ENCODE assay signal across 9 mouse cellular contexts in genomic region chr2:36103069-36103554, GRCm38 (mm10). TPM values are rescaled to one million over a fixed set of nuclear protein-coding genes. Genes with fewer than 3 reads are reported as not detected.
DNase-seq lines count a peak whose midpoint lies in the region; ATAC-seq and TF ChIP-seq lines count a peak whose summit lies in the region.
"Had no signal": no experiment of that assay in that cellular context is flagged by ENCODE, and none has a peak within 500 bp of the region (broad histone marks: within the 10 kb centered on the region; RNA-seq: fewer than 3 reads in every experiment).

No protein-coding gene starts in this region.

- peak overlapping the region; percentile 86 for H3K4me2 ChIP-seq in kidney, embryonic 16.5 days (replicated peaks; ENCODE audit: low read depth, low read length)
- H3K4me2 ChIP-seq in embryonic facial prominence, embryonic 14.5 days (ENCODE audit: low read depth, low read length), result peak overlapping the region; percentile 77
- peak overlapping the region; percentile 54 for H3K4me2 ChIP-seq in hindbrain, embryonic 15.5 days
- peak overlapping the region; percentile 31; the same call in 1 of the 2 replicates for H3K4me2 ChIP-seq in midbrain, postnatal 0 days (ENCODE audit: low read depth, low read length, poor library complexity, severe bottlenecking)

- TF ChIP-seq CTCF in midbrain, postnatal 0 days (IDR thresholded peaks at IDR 0.05), result no peak

- peaks cover 37% of the 10 kb centered on the region for H3K4me1 ChIP-seq in kidney, embryonic 16.5 days (ENCODE audit: insufficient read depth, low read length)
- peaks cover 17% of the 10 kb centered on the region for H3K4me1 ChIP-seq in embryonic facial prominence, embryonic 14.5 days (ENCODE audit: control insufficient read depth, insufficient read depth, low read length)
- peaks cover 33% of the 10 kb centered on the region for H3K4me1 ChIP-seq in hindbrain, embryonic 15.5 days (replicated peaks)
- no peaks in the 10 kb centered on the region for H3K4me1 ChIP-seq in midbrain, postnatal 0 days (ENCODE audit: insufficient read depth, low read length)

- no peak overlapping the region for H3K27ac ChIP-seq in kidney, embryonic 16.5 days (ENCODE audit: low read length)
- H3K27ac ChIP-seq in embryonic facial prominence, embryonic 14.5 days (replicated peaks; ENCODE audit: low read depth, low read length), result peak overlapping the region; percentile 53; the same call in 1 of the 2 replicates
- no peak overlapping the region for H3K27ac ChIP-seq in hindbrain, embryonic 15.5 days (replicated peaks)
- H3K27ac ChIP-seq in midbrain, postnatal 0 days (ENCODE audit: low read depth, low read length), result no peak overlapping the region

- no peak for ATAC-seq in kidney, embryonic 16.5 days (ENCODE audit: low FRiP score, low TSS enrichment)
- no peak for ATAC-seq in embryonic facial prominence, embryonic 14.5 days (ENCODE audit: low read depth)
- ATAC-seq in hindbrain, embryonic 15.5 days (ENCODE audit: low FRiP score, low read depth), result no peak
- ATAC-seq in midbrain, postnatal 0 days (ENCODE audit: low FRiP score), result no peak
- ATAC-seq in monocyte, adult 5-6 weeks (replicated peaks; ENCODE audit: insufficient number of reproducible peaks, low FRiP score, low TSS enrichment, poor library complexity, severe bottlenecking), result no peak
- ATAC-seq: Patski had no signal

- no peaks in the 10 kb centered on the region for H3K36me3 ChIP-seq in kidney, embryonic 16.5 days (ENCODE audit: insufficient read depth, low read length)
- no peaks in the 10 kb centered on the region for H3K36me3 ChIP-seq in embryonic facial prominence, embryonic 14.5 days (ENCODE audit: control insufficient read depth, insufficient read depth, low read length)
- no peaks in the 10 kb centered on the region for H3K36me3 ChIP-seq in hindbrain, embryonic 15.5 days
- H3K36me3 ChIP-seq in midbrain, postnatal 0 days (ENCODE audit: insufficient read depth, low read length), result no peaks in the 10 kb centered on the region

- H3K9me3 ChIP-seq in kidney, embryonic 16.5 days (ENCODE audit: low read length), result no peaks in the 10 kb centered on the region
- H3K9me3 ChIP-seq in embryonic facial prominence, embryonic 14.5 days (ENCODE audit: control insufficient read depth, low read length), result no peaks in the 10 kb centered on the region
- H3K9me3 ChIP-seq in hindbrain, embryonic 15.5 days, result no peaks in the 10 kb centered on the region
- no peaks in the 10 kb centered on the region for H3K9me3 ChIP-seq in midbrain, postnatal 0 days (ENCODE audit: low read length)

- no peak for DNase-seq in kidney, postnatal 36 days
- DNase-seq in embryonic facial prominence, embryonic 14.5 days (ENCODE audit: low spot score), result no peak
- no peak for DNase-seq in midbrain, postnatal 0 days (ENCODE audit: low spot score)
- no peak for DNase-seq in layer of hippocampus, postnatal 14 days (ENCODE audit: low spot score in 2 of 2)
- no peak for DNase-seq in lung, postnatal 36 days

- peaks cover 99% of the 10 kb centered on the region for H3K27me3 ChIP-seq in kidney, embryonic 16.5 days (ENCODE audit: insufficient read depth, low read length)
- H3K27me3 ChIP-seq in embryonic facial prominence, embryonic 14.5 days (replicated peaks; ENCODE audit: control insufficient read depth, insufficient read depth, low read length), result peaks cover 98% of the 10 kb centered on the region
- peaks cover 79% of the 10 kb centered on the region for H3K27me3 ChIP-seq in hindbrain, embryonic 15.5 days
- peaks cover 86% of the 10 kb centered on the region for H3K27me3 ChIP-seq in midbrain, postnatal 0 days (ENCODE audit: insufficient read depth, low read length)

- no peak overlapping the region for H3K9ac ChIP-seq in kidney, embryonic 16.5 days (replicated peaks; ENCODE audit: low read length)
- peak overlapping the region; percentile 76 for H3K9ac ChIP-seq in embryonic facial prominence, embryonic 14.5 days (ENCODE audit: low read depth, low read length)
- H3K9ac ChIP-seq in hindbrain, embryonic 15.5 days, result no peak overlapping the region
- no peak overlapping the region for H3K9ac ChIP-seq in midbrain, postnatal 0 days (replicated peaks; ENCODE audit: low read length, poor library complexity, severe bottlenecking)

- 4% methylated on average over 21 of the region's 21 CpGs for WGBS in kidney, embryonic 16.5 days
- WGBS in embryonic facial prominence, embryonic 14.5 days, result 3% methylated on average over 16 of the region's 21 CpGs
- WGBS in hindbrain, embryonic 15.5 days, result under 1% methylated on average over 21 of the region's 21 CpGs
- WGBS in midbrain, postnatal 0 days, result 3% methylated on average over 21 of the region's 21 CpGs

- H3K4me3 ChIP-seq in kidney, embryonic 16.5 days (ENCODE audit: low read length), result peak overlapping the region; percentile 54
- H3K4me3 ChIP-seq in embryonic facial prominence, embryonic 14.5 days (ENCODE audit: low read depth, low read length), result peak overlapping the region; percentile 56
- peak overlapping the region; percentile 27; the same call in 1 of the 2 replicates for H3K4me3 ChIP-seq in hindbrain, embryonic 15.5 days
- H3K4me3 ChIP-seq in midbrain, postnatal 0 days (ENCODE audit: low read depth, low read length), result peak overlapping the region; percentile 6; the same call in 1 of the 2 replicates

RNA-seq across cellular contexts. Expression of gene Lhx6, which starts 2.1 kb away (rescaled TPM):
- polyA plus RNA-seq in kidney, embryonic 16.5 days (2015; fragmentation: Nextera tagmentation; extraction: Ambion mirVana), result 2.9 and 3.2 TPM in 2 replicates
- 5.3 and 5.4 TPM in 2 replicates for polyA plus RNA-seq in embryonic facial prominence, embryonic 14.5 days (2014; fragmentation: Nextera tagmentation; extraction: Ambion mirVana)
- 0.62 and 1.3 TPM in 2 replicates for polyA plus RNA-seq in hindbrain, embryonic 15.5 days (2015; fragmentation: Nextera tagmentation; extraction: Ambion mirVana)
- 0.60 and 1.9 TPM in 2 replicates for total RNA-seq in midbrain, postnatal 0 days (2014; rRNA removed)
- polyA plus RNA-seq in midbrain, postnatal 0 days (2015; fragmentation: Nextera tagmentation; extraction: Ambion mirVana), result 1.6 and 2.5 TPM in 2 replicates
- total RNA-seq in layer of hippocampus, postnatal 14 days (2021), result 10 to 100 TPM; 17.5 to 19.7 TPM
- not detected in 3 replicates for total RNA-seq in monocyte, adult 5-6 weeks (2017)

RNA-seq across cellular contexts. Expression of gene Mrrf, which starts 33.1 kb away (rescaled TPM):
- 27.3 and 31.7 TPM in 2 replicates for polyA plus RNA-seq in kidney, embryonic 16.5 days (2015; fragmentation: Nextera tagmentation; extraction: Ambion mirVana)
- polyA plus RNA-seq in embryonic facial prominence, embryonic 14.5 days (2014; fragmentation: Nextera tagmentation; extraction: Ambion mirVana), result 35.1 and 38.0 TPM in 2 replicates
- 21.2 and 23.1 TPM in 2 replicates for polyA plus RNA-seq in hindbrain, embryonic 15.5 days (2015; fragmentation: Nextera tagmentation; extraction: Ambion mirVana)
- 12.2 and 13.7 TPM in 2 replicates for total RNA-seq in midbrain, postnatal 0 days (2014; rRNA removed)
- 16.7 and 16.8 TPM in 2 replicates for polyA plus RNA-seq in midbrain, postnatal 0 days (2015; fragmentation: Nextera tagmentation; extraction: Ambion mirVana)
- 10 to 100 TPM; 16.2 to 19.1 TPM for total RNA-seq in layer of hippocampus, postnatal 14 days (2021)
- total RNA-seq in monocyte, adult 5-6 weeks (2017), result 10.9 to 28.0 TPM (median 13.3 TPM) in 3 replicates

RNA-seq across cellular contexts. Expression of gene Rbm18, which starts 33.5 kb away (rescaled TPM):
- polyA plus RNA-seq in kidney, embryonic 16.5 days (2015; fragmentation: Nextera tagmentation; extraction: Ambion mirVana), result 74.5 and 75.4 TPM in 2 replicates
- polyA plus RNA-seq in embryonic facial prominence, embryonic 14.5 days (2014; fragmentation: Nextera tagmentation; extraction: Ambion mirVana), result 73.4 and 81.8 TPM in 2 replicates
- 114 and 117 TPM in 2 replicates for polyA plus RNA-seq in hindbrain, embryonic 15.5 days (2015; fragmentation: Nextera tagmentation; extraction: Ambion mirVana)
- 56.6 and 59.0 TPM in 2 replicates for total RNA-seq in midbrain, postnatal 0 days (2014; rRNA removed)
- 99.6 and 102 TPM in 2 replicates for polyA plus RNA-seq in midbrain, postnatal 0 days (2015; fragmentation: Nextera tagmentation; extraction: Ambion mirVana)
- total RNA-seq in layer of hippocampus, postnatal 14 days (2021), result 10 to 100 TPM; 49.5 to 50.8 TPM
- total RNA-seq in monocyte, adult 5-6 weeks (2017), result 28.6 to 44.3 TPM (median 34.6 TPM) in 3 replicates

RNA-seq across cellular contexts. Expression of gene Morn5, which starts 53.9 kb away (rescaled TPM):
- 0.69 and 0.70 TPM in 2 replicates for polyA plus RNA-seq in kidney, embryonic 16.5 days (2015; fragmentation: Nextera tagmentation; extraction: Ambion mirVana)
- polyA plus RNA-seq in embryonic facial prominence, embryonic 14.5 days (2014; fragmentation: Nextera tagmentation; extraction: Ambion mirVana), result 1.0 and 6.8 TPM in 2 replicates
- polyA plus RNA-seq in hindbrain, embryonic 15.5 days (2015; fragmentation: Nextera tagmentation; extraction: Ambion mirVana), result 2.9 and 3.0 TPM in 2 replicates
- total RNA-seq in midbrain, postnatal 0 days (2014; rRNA removed), result 1.4 and 3.8 TPM in 2 replicates
- polyA plus RNA-seq in midbrain, postnatal 0 days (2015; fragmentation: Nextera tagmentation; extraction: Ambion mirVana), result 2.1 and 3.5 TPM in 2 replicates
- total RNA-seq in layer of hippocampus, postnatal 14 days (2021), result 1 to 10 TPM; 2.7 to 2.9 TPM
- not detected in 3 replicates for total RNA-seq in monocyte, adult 5-6 weeks (2017)

RNA-seq across cellular contexts. Expression of gene Ndufa8, which starts 53.9 kb away (rescaled TPM):
- 282 and 308 TPM in 2 replicates for polyA plus RNA-seq in kidney, embryonic 16.5 days (2015; fragmentation: Nextera tagmentation; extraction: Ambion mirVana)
- polyA plus RNA-seq in embryonic facial prominence, embryonic 14.5 days (2014; fragmentation: Nextera tagmentation; extraction: Ambion mirVana), result 228 and 236 TPM in 2 replicates
- polyA plus RNA-seq in hindbrain, embryonic 15.5 days (2015; fragmentation: Nextera tagmentation; extraction: Ambion mirVana), result 327 and 332 TPM in 2 replicates
- 87.4 and 95.2 TPM in 2 replicates for total RNA-seq in midbrain, postnatal 0 days (2014; rRNA removed)
- polyA plus RNA-seq in midbrain, postnatal 0 days (2015; fragmentation: Nextera tagmentation; extraction: Ambion mirVana), result 339 and 388 TPM in 2 replicates
- 100 to 1,000 TPM; 186 to 192 TPM for total RNA-seq in layer of hippocampus, postnatal 14 days (2021)
- 26.1 to 34.0 TPM (median 32.9 TPM) in 3 replicates for total RNA-seq in monocyte, adult 5-6 weeks (2017)

Comparison
In these comparisons a context has a peak if more than half of its experiments do, and no peak if none do; other contexts are left out.
1. H3K4me2 ChIP-seq: peak in every context shown above with its lines; median percentile 86 in kidney, embryonic 16.5 days; 77 in embryonic facial prominence, embryonic 14.5 days; 54 in hindbrain, embryonic 15.5 days; 31 in midbrain, postnatal 0 days.
2. H3K4me3 ChIP-seq: peak in every context shown above with its lines; median percentile 56 in embryonic facial prominence, embryonic 14.5 days; 54 in kidney, embryonic 16.5 days; 27 in hindbrain, embryonic 15.5 days; 6 in midbrain, postnatal 0 days.